Mouse (Mus musculus): ENCODE measurements at regions not wholly inside any gene's neighbourhood (a gene's known extent, or its start where the extent isn't known, plus 50 kb on each side); places are given as distances from the start of the nearest gene placed in this dataset.

DNA sequence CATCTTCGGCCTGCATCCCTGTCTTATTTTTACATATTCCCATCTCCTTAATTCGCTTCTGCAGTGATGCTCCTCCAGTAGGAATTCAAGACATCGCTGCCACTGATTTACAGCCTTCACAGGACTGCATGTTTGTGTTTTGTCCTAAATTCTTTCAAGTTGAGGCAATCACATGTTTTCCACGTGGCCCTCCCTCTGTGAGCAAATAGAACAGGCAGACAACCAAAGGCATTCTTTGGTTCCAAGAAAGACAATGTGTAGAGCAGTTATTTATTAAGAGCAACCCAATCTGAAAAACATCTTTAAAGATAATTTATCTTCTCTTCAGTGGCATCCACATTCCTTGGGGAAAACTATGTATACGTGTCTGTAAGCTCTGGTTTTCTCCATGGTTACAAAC is 472.8 kb upstream of the Intu start:
- no peak for DNase-seq (ENCODE audit: low read depth, low spot score)

DNA sequence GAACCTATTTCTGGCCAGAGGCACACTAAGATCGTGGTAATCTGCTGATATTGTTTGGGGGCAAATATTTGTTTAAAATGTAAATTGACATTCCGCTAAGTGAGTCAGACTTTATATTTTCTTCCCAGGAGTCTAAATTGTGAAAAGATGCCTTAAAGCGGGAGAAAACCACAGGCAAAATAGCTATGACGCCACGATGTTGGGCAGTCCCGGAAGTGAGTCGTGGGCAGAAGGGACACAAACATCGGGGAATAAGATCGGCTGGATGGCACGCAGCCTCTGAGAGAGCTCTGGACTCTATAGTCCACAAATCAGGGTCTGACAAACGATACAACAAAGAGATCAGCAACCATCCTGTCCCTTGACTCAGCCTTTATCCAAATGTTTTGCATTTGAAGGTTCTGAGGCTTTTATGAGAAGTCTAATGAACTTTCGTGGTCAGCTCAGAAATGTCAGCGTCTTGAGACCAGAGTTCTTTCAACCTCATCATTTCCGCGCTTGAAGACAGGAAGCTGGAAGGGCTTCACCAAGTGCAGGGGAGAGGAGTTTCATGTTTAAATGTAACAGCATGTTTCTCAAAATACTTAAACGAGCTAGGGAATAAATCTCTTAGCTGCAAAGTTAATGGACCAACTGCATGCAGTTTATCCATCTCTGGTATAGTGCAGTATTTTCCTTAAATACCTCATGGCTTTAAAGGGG is 472.2 kb upstream of the Intu start:
- no peak for DNase-seq (ENCODE audit: low read depth, low spot score)

DNA sequence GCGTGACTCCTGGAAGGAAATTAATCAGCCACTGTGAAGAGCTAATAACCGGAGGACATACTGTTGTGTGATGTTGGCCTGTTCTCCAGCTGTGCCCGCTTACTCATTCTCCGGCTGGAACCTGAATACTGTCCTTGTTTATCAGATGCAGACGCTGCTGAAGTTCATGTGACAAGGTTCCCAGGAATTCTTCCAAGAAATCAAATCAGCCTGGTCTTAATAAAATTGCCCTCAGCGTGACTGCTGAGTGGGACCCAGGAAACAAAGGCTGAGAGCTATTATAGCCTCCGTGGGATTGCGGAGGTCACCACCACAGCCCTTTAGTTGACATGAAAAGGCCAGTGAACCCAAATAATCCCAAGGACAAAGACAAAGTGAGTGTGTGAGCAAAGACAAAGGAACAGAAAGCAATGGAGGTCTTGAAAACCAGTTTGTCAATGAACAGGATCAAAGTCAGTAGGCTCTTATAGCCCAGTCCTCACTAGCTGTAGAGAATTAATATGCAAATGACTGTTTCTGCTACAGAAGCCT is 460.9 kb upstream of the Intu start:
- peak; percentile 1 for DNase-seq (ENCODE audit: low read depth, low spot score)

DNA sequence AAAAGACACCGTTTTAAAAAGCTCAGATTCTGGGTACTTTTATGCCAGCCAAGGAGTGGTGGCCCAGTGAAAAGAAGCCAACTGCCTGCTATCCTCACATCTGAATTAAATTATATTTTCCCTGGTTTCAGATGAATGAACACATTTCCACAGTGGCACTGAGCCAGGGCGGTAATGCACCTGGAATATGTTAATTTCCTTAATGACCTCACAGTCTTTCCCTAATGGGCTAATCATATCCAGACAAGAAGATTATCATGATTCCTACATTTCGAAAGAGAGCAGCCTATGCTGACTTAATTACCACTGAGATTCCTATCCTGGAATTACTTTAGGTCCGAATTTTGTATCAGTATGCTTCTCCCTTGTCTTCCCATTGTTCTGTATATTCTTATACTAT is 454.3 kb upstream of the Intu start:
- DNase-seq (ENCODE audit: low read depth, low spot score), result no peak

DNA sequence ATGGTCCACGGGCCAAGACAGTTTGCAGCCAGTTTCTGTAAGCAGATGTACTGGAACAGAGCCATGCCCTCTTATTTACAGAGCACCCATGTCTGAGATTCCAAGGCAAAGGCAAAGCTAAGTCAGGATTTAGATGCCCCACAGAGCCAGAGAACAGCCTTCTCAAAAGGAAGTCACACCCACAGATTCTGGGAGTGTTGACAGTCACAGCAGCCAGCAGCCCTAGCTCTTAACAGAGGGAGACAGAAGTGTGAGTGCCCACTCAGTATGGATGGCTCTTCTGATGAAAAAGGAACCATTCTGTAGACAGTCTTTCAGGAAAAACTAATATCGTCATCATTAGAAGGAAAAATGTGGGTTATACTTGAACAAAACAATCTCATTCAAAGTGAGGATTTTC is 446.0 kb upstream of the Intu start:
- DNase-seq (ENCODE audit: low read depth, low spot score), result no peak

DNA sequence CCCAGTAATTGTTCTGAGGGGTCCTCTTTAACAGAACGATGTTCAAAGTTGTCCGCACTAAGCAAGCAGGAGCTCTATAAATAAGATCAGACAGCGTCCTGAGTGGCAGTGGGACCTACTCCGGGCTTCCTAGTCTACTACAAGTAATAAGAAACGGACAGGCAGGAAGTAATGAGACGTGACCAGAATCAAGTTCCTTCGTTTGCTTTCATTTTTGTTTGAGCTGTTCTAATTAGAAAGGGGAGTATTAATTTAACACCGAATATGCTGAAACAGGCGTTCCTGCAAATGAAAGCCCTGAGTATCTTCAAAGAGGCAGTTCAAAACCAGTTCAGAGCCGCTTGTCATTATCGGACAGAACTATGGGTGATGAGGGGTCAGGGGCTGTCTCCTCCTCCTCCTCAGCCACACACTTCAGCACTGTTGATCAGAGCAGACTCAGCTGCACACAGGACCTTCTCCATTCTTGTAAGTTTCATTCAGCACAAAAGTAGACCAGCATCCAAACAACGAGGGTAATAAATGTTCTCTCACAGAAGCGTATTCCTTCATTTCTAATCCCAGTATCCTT is 439.2 kb upstream of the Intu start:
- no peak for DNase-seq (ENCODE audit: low read depth, low spot score)

DNA sequence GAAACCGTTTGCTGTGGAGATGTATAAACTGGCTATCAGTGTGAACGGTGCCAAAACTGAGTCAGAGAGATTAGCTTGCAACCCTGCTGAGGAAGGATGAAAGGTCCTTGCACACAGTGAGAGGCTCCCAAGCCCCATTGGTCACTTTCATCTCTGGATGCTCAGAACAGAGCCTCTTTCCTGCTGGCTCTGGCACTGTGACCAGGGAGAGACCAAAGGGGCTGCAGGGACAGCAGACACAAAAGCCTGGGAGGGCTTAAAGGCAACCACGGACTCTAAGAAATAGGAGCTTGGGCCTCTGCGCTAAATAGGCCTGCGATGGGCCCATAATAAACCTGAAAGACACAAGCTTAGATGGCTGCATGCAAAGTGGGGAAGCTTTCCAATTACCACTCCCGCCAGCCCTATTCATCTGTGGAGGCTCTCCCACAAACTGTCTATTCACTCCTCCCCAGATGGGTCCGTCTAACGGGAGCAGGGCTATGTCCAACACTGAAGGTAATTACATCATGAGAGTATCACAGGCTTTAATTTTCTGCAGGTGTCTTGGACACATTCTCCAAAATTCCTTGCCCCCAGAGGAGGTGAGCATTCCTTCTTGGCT is 438.2 kb upstream of the Intu start:
- DNase-seq (ENCODE audit: low read depth, low spot score), result no peak

DNA sequence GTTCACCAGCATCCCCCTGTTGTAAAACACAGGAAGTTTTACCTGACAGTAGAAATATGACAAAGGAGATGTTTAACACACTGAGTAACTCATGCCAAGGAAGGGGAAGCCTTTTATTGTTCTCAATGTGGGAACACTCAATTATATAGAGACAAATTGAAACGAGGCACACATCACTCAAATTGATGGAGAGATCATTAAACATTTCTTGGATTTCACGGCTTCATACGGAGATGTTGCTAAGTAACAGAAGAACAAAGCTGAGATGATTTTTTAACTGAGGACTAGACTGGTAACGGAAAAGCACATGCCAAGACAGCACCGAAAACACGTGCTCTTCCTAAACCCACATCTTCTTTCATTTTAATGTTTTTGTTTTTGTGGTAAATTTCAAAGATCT is 437.0 kb upstream of the Intu start:
- DNase-seq (ENCODE audit: low read depth, low spot score), result no peak

DNA sequence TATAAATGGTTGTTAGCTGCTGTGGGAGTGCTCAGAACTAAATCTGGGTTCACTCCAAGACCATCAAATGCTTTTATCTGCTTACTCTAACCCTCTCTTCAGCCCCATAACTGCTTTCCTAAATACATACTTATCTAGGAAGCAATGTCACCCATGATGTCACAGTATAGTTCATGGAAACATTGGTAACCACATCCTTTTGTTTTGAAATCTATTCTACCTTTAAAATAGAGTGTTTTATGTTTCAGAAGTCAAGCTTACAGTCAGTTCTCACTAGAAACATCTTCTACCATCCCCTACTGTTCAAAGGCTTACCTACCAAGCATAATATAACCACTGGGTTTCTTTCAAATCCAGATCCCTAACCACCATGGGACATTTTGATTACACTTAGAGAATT is 436.4 kb upstream of the Intu start:
- DNase-seq (ENCODE audit: low read depth, low spot score), result no peak

DNA sequence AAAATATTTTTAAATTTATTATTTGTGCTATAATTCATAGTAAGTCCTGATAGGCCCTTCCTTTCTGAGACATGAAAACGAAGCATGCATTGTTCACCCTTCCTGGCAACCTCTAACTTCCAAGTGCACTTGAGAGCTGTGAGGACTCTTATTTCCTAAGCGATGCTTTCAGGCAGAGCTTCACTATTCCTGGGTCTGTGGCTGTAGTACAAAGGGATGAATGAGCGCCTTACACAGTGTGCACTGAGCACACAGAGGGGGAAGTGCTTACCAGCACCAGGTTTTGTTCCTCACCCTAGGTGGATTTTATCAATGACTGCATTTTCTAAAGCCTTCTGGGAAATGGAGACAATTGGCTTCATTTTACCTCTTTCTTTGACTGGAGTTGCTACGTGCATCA is 428.4 kb upstream of the Intu start:
- no peak for DNase-seq (ENCODE audit: low read depth, low spot score)

DNA sequence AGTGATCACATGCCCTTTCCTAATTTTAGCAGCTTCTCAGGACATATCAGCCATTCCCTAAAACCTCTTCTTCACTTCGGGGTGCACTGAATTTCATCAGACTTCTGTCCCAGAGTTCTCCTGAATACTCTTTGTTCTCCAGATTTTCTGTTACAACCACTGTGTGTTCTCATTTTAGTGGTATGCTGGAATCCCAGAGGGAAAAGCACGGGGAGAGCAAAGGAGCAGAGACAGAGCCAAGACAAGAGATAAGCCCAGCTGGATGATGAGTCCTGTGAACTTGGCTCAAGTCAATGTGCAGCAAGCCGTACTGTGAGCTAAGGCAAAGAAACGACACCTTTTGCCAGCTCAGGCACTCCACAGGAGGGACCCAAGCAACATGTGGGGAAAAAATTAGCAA is 416.3 kb upstream of the Intu start:
- no peak for DNase-seq (ENCODE audit: low read depth, low spot score)

DNA sequence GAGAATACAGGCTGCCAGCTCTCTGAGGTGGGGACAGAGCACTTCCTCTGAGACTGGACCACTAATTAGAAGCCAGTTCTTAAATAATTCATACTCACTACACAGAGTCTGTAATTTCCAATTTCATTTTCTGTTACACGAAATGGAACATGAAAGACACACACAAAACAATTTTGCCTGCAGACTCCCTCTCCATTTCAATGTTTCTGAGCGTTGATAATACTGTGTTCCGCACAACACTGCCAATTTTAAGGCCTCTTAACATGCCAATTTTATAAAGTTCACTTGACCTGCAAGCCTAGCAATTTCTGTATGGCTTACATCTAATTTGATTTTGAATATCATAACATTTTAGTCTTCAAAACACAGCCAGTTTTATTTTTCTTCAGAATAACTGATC is 412.5 kb upstream of the Intu start:
- DNase-seq (ENCODE audit: low read depth, low spot score), result no peak

DNA sequence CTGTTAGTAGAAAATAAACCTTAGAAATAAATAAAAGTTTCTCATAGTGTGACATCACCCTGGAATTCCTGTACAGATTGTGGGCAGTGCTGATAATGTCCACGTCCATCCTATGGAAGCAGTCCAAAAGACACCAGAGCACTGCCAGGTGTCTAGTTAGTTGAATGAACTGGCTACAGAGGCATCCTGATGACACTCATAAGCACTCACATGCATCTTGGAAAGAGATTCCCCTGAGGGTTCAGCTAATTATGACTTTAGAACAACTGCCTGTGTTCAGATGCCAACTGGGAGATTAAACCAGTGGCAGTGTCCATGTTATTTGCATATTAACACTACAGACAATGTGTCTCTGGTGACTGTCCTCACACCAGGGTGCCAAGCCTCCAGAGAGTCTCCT is 411.6 kb upstream of the Intu start:
- no peak for DNase-seq (ENCODE audit: low read depth, low spot score)

DNA sequence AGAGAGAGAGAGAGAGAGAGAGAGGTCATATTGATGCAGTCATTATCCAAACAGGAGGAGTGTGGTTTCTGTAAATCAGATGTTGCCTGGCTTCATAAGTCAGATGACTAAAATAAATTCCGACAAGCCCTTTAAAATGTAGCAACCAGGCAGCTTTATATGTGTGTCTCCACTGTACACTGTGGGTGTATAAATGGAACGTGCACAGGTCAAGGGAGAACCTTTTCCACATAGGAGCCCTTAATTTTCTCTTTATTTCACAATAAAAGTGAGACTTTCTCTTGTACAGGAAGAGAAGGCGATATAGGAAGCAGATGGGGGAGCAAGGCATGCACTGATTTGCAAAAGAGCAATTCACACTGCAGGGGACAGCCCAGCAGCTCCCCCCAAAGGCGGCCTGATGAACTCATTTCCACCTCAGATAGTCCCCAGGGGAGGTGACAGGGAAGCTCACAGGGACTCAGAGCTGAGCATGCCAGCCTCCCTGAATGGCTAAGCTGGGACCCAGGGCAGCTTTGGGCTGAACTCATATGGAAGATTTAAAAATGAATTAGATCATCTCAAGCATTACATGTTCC is 410.7 kb upstream of the Intu start:
- peak; percentile 45 for DNase-seq (ENCODE audit: low read depth, low spot score)

DNA sequence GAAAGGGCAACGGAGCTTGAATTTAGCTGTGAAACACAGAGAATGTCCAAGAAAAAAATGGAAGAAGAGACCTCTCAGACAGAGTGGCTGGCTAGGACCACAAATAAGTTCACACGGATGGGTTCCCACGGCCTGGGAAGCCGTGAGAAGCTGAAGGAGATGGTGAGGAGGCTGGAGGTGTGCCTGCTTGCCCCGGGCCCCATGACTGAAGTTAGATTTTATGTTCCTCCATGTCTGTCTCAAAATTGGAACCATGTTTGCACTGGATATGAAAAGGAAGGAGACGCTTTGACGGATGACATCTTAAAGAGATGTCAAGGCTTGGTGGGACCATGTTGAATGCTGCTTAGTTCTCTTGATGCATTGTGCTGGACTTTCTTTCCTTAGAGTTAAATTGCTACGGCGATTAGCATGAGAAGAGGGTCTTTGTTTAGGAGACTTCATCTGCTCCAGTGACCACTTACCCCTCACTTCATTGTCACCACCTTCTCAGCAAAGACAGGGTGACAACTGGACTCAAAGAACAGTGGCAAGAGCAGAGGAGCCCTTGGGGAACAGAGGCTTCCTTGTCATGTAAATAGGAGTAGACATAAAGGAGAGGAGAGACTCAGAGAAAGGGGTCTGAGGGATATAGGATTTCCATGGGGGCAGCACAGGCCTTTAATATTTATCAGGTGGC is 407.4 kb upstream of the Intu start:
- DNase-seq (ENCODE audit: low read depth, low spot score), result peak; percentile 12

DNA sequence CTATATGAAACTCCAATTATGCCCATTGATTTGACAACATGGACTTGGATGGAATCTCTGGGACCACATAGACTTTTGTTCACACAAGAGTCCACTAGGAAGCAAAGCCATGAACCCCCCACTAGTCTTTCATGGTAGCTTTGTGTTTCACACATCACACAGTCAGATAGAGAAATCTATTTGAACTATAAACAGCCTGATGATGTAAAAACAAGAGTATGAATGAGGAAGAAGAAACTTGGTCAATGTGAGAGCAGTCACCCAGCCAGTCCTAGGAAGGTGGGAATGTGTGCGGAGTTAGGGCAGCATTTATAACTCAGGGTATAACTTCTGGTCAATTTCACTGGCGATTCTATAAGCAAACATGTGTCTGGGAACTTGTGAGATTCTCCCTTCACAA is 404.2 kb upstream of the Intu start:
- DNase-seq (ENCODE audit: low read depth, low spot score), result no peak

DNA sequence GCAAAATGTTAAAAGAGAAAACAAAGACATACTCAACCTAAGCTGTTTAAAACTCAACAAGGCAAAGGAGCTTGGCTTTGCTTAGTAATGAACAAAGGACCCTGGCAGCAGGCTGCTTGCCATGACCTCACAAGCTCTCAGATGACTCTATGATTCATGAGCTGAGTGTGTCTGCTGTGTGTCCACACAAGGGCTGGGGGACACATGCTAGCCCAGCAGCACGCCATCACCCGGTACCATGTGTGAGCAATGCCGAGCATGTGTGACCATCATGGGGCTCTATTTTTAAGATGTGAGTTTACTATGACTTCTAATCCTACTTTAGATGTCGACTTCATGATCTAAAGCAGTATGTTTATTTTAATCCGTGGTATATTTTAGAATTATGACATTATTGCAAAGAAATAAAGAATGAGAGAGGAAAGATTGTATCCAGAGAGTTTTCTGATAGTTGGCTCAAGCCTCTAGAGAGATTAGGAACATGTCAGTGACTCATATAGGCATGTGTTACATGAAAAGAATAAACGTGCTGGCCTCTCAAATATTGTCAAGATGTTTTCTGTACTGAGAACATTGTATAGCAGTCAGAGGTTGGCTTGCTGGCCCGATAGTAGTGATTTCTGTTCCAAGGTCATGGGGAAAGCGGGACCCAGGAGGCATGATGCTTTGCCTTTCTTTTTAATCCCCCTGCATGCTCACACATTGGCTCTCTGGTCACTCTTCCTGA is 400.1 kb upstream of the Intu start:
- DNase-seq (ENCODE audit: low read depth, low spot score), result no peak

DNA sequence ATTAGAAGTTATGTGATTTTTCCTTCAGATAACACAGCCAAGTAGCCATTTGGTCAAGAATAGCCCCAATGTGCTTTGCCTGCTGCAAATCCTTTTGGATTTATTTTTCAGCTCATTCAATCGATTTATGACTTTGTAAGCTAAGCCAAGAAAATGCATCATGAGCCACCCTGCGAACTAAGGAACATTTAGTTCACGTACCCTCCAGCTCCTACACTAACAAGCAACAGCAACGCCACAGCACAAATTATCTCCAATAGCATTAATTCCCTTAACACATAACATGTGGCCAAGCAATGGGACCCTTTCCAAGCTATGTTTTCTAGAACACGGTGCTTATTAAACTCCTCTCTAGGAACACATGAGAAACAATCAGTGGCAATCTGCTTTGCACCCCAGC is 392.4 kb upstream of the Intu start:
- DNase-seq (ENCODE audit: low read depth, low spot score), result no peak

DNA sequence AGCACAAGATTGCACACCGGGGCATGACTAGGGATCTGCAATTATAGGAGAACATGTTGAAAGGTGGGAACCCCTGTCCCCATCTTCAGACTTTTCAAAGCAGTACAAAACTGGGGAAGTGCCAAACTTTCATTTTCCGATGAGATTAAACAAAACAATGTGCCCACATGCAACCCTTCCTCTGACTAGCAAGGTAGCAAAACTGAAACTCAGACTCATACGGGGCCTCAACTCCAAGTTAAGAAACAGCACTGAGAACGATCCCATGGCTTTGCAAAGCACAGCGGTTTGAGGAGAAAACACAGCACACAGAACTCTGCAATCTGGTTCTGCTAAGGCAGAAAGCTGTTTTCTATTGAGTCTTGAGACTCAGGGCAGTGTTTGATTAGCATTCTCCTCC is 388.9 kb upstream of the Intu start:
- no peak for DNase-seq (ENCODE audit: low read depth, low spot score)

DNA sequence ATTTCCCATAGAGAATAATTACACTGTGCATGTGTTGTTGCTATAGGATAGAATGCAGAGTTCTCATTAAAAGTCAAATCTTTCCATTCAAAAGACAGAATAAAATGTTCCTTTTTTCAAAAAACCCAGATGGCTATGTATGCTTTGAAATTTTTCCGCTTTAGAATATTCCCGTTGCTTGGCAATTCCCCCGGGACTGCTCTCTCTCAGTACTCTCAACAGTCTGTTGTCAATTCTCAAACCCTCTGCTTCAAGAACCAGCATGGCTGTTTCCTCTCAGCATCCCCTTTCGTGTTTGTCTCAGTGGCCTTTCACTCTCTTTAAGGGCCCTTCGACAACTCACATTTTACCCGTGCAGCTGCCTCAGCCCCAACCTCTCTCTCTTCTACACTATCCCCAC is 372.5 kb upstream of the Intu start:
- no peak for DNase-seq (ENCODE audit: low read depth, low spot score)

DNA sequence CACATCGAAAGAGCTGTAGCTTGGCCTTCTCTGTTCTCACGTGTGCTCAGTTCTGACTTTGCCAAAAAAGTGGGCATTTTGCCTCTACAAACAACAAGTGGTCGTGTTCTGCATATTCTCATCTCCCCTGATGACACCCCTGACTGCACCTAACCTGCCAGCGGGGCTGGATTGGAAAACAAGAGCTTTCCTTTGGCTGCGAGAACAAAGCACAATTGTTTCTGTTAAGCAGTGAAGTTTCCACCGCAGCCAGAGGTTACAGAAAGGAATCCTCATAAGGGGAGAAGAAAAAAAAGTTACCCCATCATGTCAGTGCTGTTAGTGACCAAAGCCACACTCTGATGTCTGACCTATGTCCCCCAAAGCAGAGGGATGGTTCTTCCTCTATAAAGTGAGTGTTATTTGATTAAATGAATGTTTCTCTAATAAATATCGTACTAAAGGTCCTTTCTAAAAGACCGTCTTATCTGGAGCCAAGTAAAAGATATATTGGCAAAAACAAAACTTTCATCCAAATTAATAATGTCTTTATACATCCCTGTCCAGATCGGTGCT is 371.4 kb upstream of the Intu start:
- no peak for DNase-seq (ENCODE audit: low read depth, low spot score)
